Mouse (Mus musculus) kidney, adult 2 months (tissue): ENCODE measurements around the gene Zfp526.

Source experiments
- CTCF ChIP-seq: fragments of 200-500 bp; conservative IDR thresholded peaks from 2 replicates; pipeline ENCODE4 v1.5.1; 2011; ENCODE audit warnings: low read depth, mild to moderate bottlenecking, control low read depth, low read length, moderate library complexity, mixed read lengths; ENCODE audit not compliant: insufficient read depth, insufficient read length
- POLR2A ChIP-seq: fragments of 200-500 bp; IDR thresholded peaks from one replicate; pipeline ENCODE4 v1.6.1; 2011; ENCODE audit warnings: low read depth, low read length, control low read depth

GRCm38 (mm10) chr7:25233061-25233460 is 11.8 kb downstream of the Zfp526 start:
- TF ChIP-seq CTCF: no peak
- no peak for TF ChIP-seq POLR2A
